Mouse (Mus musculus): ENCODE measurements around the gene Med18. TPM values are rescaled to one million over a fixed set of nuclear protein-coding genes. Genes with fewer than 3 reads are reported as not detected.

Gene Med18
- 22.7 and 25.2 TPM in 2 replicates for polyA plus RNA-seq (2014; fragmentation: Nextera tagmentation; extraction: Ambion mirVana)

DNA sequence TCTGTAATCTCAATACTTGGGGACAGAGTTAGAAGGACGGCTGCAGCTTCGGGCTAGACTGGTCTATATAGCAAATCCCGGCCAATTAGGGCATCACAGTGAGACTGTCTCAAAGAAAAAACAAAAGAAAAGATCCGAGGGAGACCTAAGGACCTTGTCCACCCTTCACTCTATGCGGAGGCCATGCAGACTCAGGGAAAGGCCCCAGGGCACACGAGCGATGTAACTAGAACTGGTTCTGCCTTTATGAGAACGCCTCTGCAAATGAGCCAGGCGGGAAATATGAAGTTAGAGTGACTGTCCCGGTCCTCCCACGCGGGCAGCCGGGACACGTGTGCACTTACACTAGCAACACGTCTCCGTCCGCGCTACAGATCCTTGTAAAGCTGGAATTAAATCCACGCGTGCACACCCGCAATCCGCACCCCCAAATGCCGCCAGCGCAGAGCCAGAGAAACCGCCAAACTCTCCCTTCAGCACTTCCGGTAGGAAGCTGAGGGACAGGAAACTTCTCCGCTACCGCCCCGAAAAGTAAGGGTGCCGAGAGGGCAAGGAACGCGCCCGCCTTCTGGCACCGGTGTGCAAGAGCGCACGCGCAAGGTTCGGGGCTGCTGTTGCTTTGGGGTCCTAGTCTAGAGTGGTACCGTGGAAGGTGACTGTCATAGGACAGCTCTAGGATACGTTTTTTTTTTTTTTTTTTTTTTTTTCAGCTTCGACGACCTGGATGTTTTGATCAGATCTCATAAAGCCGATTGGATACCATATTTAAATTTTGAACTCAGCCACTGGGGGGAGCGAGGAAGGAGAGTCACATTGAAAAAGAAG lies at the start of gene Med18:
TSS of gene Med18 (minus strand) at position 492 of the 825 bp plus-strand sequence.
- peak within 1 kb of the TSS; percentile 77 for H3K4me3 ChIP-seq (ENCODE audit: low read depth, low read length)
- under 1% methylated on average over 44 of the region's 44 CpGs for WGBS
- H3K9me3 ChIP-seq (replicated peaks; ENCODE audit: control insufficient read depth, low read length) = no peaks in the 10 kb centered on the region
- peak within 1 kb of the TSS; percentile 83 for H3K9ac ChIP-seq (replicated peaks; ENCODE audit: low read length)
- peak; percentile 93 for ATAC-seq (replicated peaks; ENCODE audit: insufficient number of reproducible peaks, low FRiP score, low TSS enrichment, low read depth)
- peak within 1 kb of the TSS; percentile 76 for H3K4me2 ChIP-seq (ENCODE audit: low read depth, low read length)
- H3K27me3 ChIP-seq (ENCODE audit: control insufficient read depth, insufficient read depth, low read length) = no peaks in the 10 kb centered on the region
- no peaks in the 10 kb centered on the region; the same call in 1 of the 2 replicates for H3K4me1 ChIP-seq (ENCODE audit: control insufficient read depth, insufficient read depth, low read length)
- peak; percentile 97 for DNase-seq (ENCODE audit: low spot score)
- 0 out of 2 replicates have a peak within 1 kb of the TSS, but pooled peaks have one; percentile 22 for H3K27ac ChIP-seq (replicated peaks; ENCODE audit: low read depth, low read length)
- peaks cover 7% of the 10 kb centered on the region for H3K36me3 ChIP-seq (replicated peaks; ENCODE audit: control insufficient read depth, insufficient read depth, low read depth, low read length)

DNA sequence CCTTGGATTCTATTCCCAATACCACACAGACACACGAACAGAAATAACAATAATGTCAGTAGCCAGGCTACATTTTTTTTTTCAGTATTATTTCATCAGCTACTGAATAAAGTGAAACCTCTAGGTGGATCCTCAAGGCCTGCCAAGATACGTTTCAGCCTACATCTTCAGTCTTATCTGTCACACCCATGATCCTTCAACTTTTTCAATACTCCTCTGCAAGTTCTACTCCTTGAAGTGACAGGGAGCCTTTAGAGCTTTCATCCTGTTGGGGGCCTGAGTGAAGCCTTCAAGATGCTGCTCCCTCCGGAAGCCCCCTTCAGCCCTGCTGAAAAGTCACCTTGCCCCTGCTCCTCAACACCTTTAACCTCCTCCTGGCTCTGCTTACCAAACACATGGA lies 48.4 kb upstream of the Med18 start:
- no peaks in the 10 kb centered on the region for H3K36me3 ChIP-seq (replicated peaks; ENCODE audit: control insufficient read depth, insufficient read depth, low read depth, low read length)
- DNase-seq (ENCODE audit: low spot score) = no peak
- 81% methylated on average over 3 of the region's 3 CpGs for WGBS
- no peak overlapping the region for H3K4me3 ChIP-seq (ENCODE audit: low read depth, low read length)
- H3K9ac ChIP-seq (replicated peaks; ENCODE audit: low read length) = no peak overlapping the region
- no peaks in the 10 kb centered on the region for H3K9me3 ChIP-seq (replicated peaks; ENCODE audit: control insufficient read depth, low read length)
- ATAC-seq (replicated peaks; ENCODE audit: insufficient number of reproducible peaks, low FRiP score, low TSS enrichment, low read depth) = no peak
- no peak overlapping the region for H3K4me2 ChIP-seq (ENCODE audit: low read depth, low read length)
- no peaks in the 10 kb centered on the region for H3K27me3 ChIP-seq (ENCODE audit: control insufficient read depth, insufficient read depth, low read length)
- H3K27ac ChIP-seq (replicated peaks; ENCODE audit: low read depth, low read length) = no peak overlapping the region
- H3K4me1 ChIP-seq (ENCODE audit: control insufficient read depth, insufficient read depth, low read length) = no peaks in the 10 kb centered on the region; the same call in 1 of the 2 replicates

DNA sequence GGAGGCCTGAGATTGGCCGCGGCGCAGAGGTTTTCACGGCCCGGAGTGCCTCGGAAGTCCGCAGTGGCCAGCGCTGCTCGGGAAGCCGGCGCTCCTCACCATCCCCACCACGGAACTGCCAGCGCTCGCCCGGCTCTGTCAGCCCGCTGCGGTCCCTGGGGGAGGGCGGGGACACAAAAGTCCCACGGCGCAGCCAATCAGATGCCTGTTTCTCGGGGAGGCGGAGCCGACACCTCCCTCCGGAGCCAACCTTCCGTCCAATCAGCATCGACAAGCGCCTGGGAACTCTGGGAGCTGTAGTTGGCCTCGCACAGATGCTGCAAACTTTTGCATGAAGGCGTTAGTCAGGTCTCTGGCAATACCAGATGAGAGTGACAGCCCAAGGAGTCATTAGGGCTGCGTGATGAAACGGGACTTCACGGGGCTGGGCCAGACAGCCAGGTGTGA lies 46.7 kb upstream of the Med18 start, which contains the start of gene Sesn2:
TSS of gene Sesn2 (minus strand) at position 150 of the 447 bp plus-strand sequence.
- under 1% methylated on average over 29 of the region's 32 CpGs for WGBS

DNA sequence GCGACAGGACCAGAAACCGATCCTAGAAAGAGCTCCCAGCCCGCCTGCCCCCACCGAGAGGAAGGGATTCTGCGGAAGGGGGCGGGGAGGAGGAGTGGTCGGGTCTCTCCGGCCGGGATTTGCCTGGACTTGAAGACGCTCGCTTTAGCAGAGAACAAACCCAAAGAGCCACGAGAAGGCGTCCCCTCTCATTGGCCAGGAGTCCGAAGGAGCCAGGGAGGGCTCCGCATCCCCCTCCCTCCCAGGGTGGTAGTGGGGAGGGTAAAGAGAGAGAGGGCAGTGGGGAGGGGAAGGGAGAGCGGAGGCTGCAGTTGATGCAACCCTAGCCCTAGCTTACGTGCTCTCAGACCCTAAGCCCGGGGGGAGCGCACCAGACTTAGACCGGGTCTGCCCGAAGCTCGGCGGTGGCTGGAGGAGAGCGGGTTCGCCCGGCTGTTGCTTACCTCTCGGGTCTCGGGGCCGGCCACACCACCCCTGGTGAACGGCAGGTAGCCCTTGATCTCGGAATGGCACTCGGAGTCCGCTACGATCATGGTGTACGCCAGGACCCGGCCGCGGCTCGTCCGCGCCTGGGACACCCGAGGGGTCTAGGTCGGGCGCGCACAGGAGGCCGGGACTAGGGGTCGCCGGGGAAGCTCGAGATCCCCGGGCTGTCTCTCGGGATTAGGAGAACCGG lies 46.0 kb upstream of the Med18 start:
- no peaks in the 10 kb centered on the region; the same call in 1 of the 2 replicates for H3K4me1 ChIP-seq (ENCODE audit: control insufficient read depth, insufficient read depth, low read length)

More for the DNA sequence above, 46.7 kb upstream of the Med18 start, which contains the start of gene Sesn2:
- ATAC-seq (replicated peaks; ENCODE audit: insufficient number of reproducible peaks, low FRiP score, low TSS enrichment, low read depth) = peak; percentile 82
- no peaks in the 10 kb centered on the region for H3K27me3 ChIP-seq (ENCODE audit: control insufficient read depth, insufficient read depth, low read length)
- no peaks in the 10 kb centered on the region; the same call in 1 of the 2 replicates for H3K4me1 ChIP-seq (ENCODE audit: control insufficient read depth, insufficient read depth, low read length)
- peak within 1 kb of the TSS; percentile 53; the same call in 1 of the 2 replicates for H3K27ac ChIP-seq (replicated peaks; ENCODE audit: low read depth, low read length)
- peak; percentile 99 for DNase-seq (ENCODE audit: low spot score)
- no peaks in the 10 kb centered on the region for H3K9me3 ChIP-seq (replicated peaks; ENCODE audit: control insufficient read depth, low read length)
- H3K9ac ChIP-seq (replicated peaks; ENCODE audit: low read length) = peak within 1 kb of the TSS; percentile 70
- H3K4me2 ChIP-seq (ENCODE audit: low read depth, low read length) = peak within 1 kb of the TSS; percentile 91
- H3K4me3 ChIP-seq (ENCODE audit: low read depth, low read length) = peak within 1 kb of the TSS; percentile 77
- no peaks in the 10 kb centered on the region for H3K36me3 ChIP-seq (replicated peaks; ENCODE audit: control insufficient read depth, insufficient read depth, low read depth, low read length)

DNA sequence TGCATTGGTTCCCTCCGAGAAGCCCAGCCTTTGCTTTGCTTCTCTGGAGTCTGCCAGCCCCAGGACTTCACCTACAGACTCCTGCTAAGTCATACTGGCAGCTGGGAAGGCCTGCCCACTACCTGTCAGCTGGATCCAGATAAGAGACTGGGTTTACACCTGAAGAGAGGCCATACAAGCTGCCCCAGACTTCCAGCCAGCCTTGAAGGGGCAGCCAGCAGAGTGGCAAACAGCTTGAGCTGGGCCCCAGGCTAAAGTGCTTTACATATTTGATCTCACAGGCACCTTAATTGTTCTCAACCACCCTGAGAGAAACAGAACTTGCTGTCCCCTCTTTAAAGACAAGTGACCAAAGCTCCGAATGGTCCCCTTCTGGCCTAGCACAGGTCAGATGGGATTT lies 43.5 kb upstream of the Med18 start:
- H3K9ac ChIP-seq (replicated peaks; ENCODE audit: low read length) = no peak overlapping the region
- ATAC-seq (replicated peaks; ENCODE audit: insufficient number of reproducible peaks, low FRiP score, low TSS enrichment, low read depth) (no peak), DNase-seq (ENCODE audit: low spot score) (no peak)
- no peak overlapping the region for H3K27ac ChIP-seq (replicated peaks; ENCODE audit: low read depth, low read length)
- no peak overlapping the region for H3K4me2 ChIP-seq (ENCODE audit: low read depth, low read length)
- WGBS = 37% methylated on average over 2 of the region's 2 CpGs
- H3K4me3 ChIP-seq (ENCODE audit: low read depth, low read length) = no peak overlapping the region
- H3K4me1 ChIP-seq (ENCODE audit: control insufficient read depth, insufficient read depth, low read length) = no peaks in the 10 kb centered on the region; the same call in 1 of the 2 replicates
- H3K9me3 ChIP-seq (replicated peaks; ENCODE audit: control insufficient read depth, low read length) = no peaks in the 10 kb centered on the region
- H3K27me3 ChIP-seq (ENCODE audit: control insufficient read depth, insufficient read depth, low read length) = no peaks in the 10 kb centered on the region
- no peaks in the 10 kb centered on the region for H3K36me3 ChIP-seq (replicated peaks; ENCODE audit: control insufficient read depth, insufficient read depth, low read depth, low read length)

More for the DNA sequence above, 46.0 kb upstream of the Med18 start:
- peak; percentile 80 for ATAC-seq (replicated peaks; ENCODE audit: insufficient number of reproducible peaks, low FRiP score, low TSS enrichment, low read depth)
- peak; percentile 92 for DNase-seq (ENCODE audit: low spot score)
- Histone ChIP-seq H3K36me3 (replicated peaks; ENCODE audit: control insufficient read depth, insufficient read depth, low read depth, low read length) (no peaks in the 10 kb centered on the region), H3K4me3 (ENCODE audit: low read depth, low read length) (peak overlapping the region; percentile 77), H3K27me3 (ENCODE audit: control insufficient read depth, insufficient read depth, low read length) (no peaks in the 10 kb centered on the region), H3K27ac (replicated peaks; ENCODE audit: low read depth, low read length) (peak overlapping the region; percentile 53; the same call in 1 of the 2 replicates), H3K9ac (replicated peaks; ENCODE audit: low read length) (peak overlapping the region; percentile 70), H3K4me2 (ENCODE audit: low read depth, low read length) (peak overlapping the region; percentile 91), H3K9me3 (replicated peaks; ENCODE audit: control insufficient read depth, low read length) (no peaks in the 10 kb centered on the region)
- under 1% methylated on average over 52 of the region's 52 CpGs for WGBS

DNA sequence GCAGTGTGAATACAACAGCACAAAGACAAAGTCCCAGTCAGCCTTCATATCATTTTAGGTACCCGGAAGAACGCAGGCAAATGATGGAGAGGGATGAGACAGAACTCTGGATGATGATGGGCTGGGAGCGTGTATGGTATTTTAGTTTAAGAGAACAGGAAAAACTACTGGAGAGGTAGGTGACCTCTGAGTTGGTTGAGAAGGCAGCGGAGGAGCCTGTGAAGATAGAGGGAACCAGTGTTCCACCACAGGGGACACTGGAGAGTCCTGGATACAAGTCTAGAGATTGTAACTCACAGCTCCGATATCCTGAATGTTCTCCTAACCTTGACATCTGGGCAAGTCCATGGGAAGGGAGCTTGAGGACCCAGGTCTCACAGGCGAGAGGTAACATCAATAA lies 42.5 kb upstream of the Med18 start:
- no peak overlapping the region for H3K27ac ChIP-seq (replicated peaks; ENCODE audit: low read depth, low read length)
- no peaks in the 10 kb centered on the region for H3K27me3 ChIP-seq (ENCODE audit: control insufficient read depth, insufficient read depth, low read length)
- H3K9me3 ChIP-seq (replicated peaks; ENCODE audit: control insufficient read depth, low read length) = no peaks in the 10 kb centered on the region
- WGBS = 76% methylated on average over 6 of the region's 6 CpGs
- H3K9ac ChIP-seq (replicated peaks; ENCODE audit: low read length) = no peak overlapping the region
- H3K4me3 ChIP-seq (ENCODE audit: low read depth, low read length) = no peak overlapping the region
- no peaks in the 10 kb centered on the region for H3K36me3 ChIP-seq (replicated peaks; ENCODE audit: control insufficient read depth, insufficient read depth, low read depth, low read length)
- H3K4me1 ChIP-seq (ENCODE audit: control insufficient read depth, insufficient read depth, low read length) = no peaks in the 10 kb centered on the region; the same call in 1 of the 2 replicates
- DNase-seq (ENCODE audit: low spot score) = no peak
- no peak for ATAC-seq (replicated peaks; ENCODE audit: insufficient number of reproducible peaks, low FRiP score, low TSS enrichment, low read depth)
- no peak overlapping the region for H3K4me2 ChIP-seq (ENCODE audit: low read depth, low read length)

DNA sequence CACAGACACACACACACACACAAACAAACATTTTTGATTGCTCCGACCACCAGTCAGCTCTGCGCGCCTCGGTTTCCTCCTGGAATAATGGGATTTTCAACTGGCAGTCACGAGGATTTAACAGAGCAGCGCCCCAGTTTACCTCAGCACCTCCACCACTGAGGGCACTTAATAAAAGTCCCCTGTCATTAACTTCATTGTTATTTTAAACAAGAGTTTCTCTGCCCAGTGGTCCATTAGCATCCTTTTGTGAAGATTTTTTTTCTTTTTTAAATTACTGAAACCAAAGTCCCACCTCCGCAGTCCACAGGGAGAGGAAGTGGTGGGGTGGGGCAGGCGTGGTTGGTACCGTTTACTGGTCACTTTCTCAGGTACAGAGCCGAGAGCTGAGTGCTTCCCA lies 42.1 kb upstream of the Med18 start:
- H3K9me3 ChIP-seq (replicated peaks; ENCODE audit: control insufficient read depth, low read length) = no peaks in the 10 kb centered on the region
- 33% methylated on average over 10 of the region's 10 CpGs for WGBS

More for the DNA sequence above, 42.1 kb upstream of the Med18 start:
- H3K27ac ChIP-seq (replicated peaks; ENCODE audit: low read depth, low read length) = no peak overlapping the region
- DNase-seq (ENCODE audit: low spot score) (no peak), ATAC-seq (replicated peaks; ENCODE audit: insufficient number of reproducible peaks, low FRiP score, low TSS enrichment, low read depth) (no peak)
- no peaks in the 10 kb centered on the region for H3K27me3 ChIP-seq (ENCODE audit: control insufficient read depth, insufficient read depth, low read length)
- H3K9ac ChIP-seq (replicated peaks; ENCODE audit: low read length) = no peak overlapping the region
- no peaks in the 10 kb centered on the region for H3K36me3 ChIP-seq (replicated peaks; ENCODE audit: control insufficient read depth, insufficient read depth, low read depth, low read length)
- H3K4me2 ChIP-seq (ENCODE audit: low read depth, low read length) = no peak overlapping the region
- no peaks in the 10 kb centered on the region; the same call in 1 of the 2 replicates for H3K4me1 ChIP-seq (ENCODE audit: control insufficient read depth, insufficient read depth, low read length)
- H3K4me3 ChIP-seq (ENCODE audit: low read depth, low read length) = no peak overlapping the region
